Mouse (Mus musculus): ENCODE results near the gene Ccdc138. TPM values are rescaled to one million over a fixed set of nuclear protein-coding genes. Genes with fewer than 3 reads are reported as not detected.
A peak's percentile ranks its signal among the peaks of the same experiment; 100 is the strongest.
"Not testable (repeated sequence)": the region's sequence is repeated elsewhere in the genome, so short reads cannot be mapped to it uniquely, and the experiment has no call there.

Gene Ccdc138
- total RNA-seq (2021) = 1 to 10 TPM; 1.3 to 1.8 TPM

- DNase-seq = peak; percentile 95 to 96
- intact Hi-C loops (cut with DNase I) = loop anchor here (5.0 kb wide), 2 partner anchors 50 to 60 kb away; partner anchors contain the start of gene Ranbp2
Observed at GRCm38 (mm10) chr10:58497320-58498284, at the start of gene Ccdc138. Gene Ccdc138 (plus strand): TSS chr10:58497948.

GRCm38 (mm10) chr10:58451575-58451974 lies 46.2 kb upstream of the Ccdc138 start:
- no peak for DNase-seq
- intact Hi-C loops (cut with DNase I) = loop anchor here (10.0 kb wide), 1 partner anchor 157 kb away; no protein-coding TSS in a partner anchor

GRCm38 (mm10) chr10:58452185-58452584 lies 45.6 kb upstream of the Ccdc138 start:
- intact Hi-C loops (cut with DNase I) = loop anchor here (10.0 kb wide), 1 partner anchor 157 kb away; no protein-coding TSS in a partner anchor
- DNase-seq = no peak

- no peak for DNase-seq
- intact Hi-C loops (cut with DNase I) = loop anchor here (5.0 to 10.0 kb wide), 2 partner anchors 32 to 165 kb away; no protein-coding TSS in a partner anchor
Observed at GRCm38 (mm10) chr10:58459896-58460295, 37.9 kb upstream of the Ccdc138 start.

- intact Hi-C loops (cut with DNase I) = loop anchor here (5.0 kb wide), 1 partner anchor 55 kb away; no protein-coding TSS in a partner anchor
- DNase-seq = no peak
Observed at GRCm38 (mm10) chr10:58477086-58477755, 20.5 kb upstream of the Ccdc138 start.

- DNase-seq = no peak
- intact Hi-C loops (cut with DNase I) = loop anchor here (5.0 kb wide), 1 partner anchor 56 kb away; no protein-coding TSS in a partner anchor
Observed at GRCm38 (mm10) chr10:58478071-58478578, 19.6 kb upstream of the Ccdc138 start.

GRCm38 (mm10) chr10:58479954-58480490 lies 17.7 kb upstream of the Ccdc138 start:
- DNase-seq = no peak
- intact Hi-C loops (cut with DNase I) = loop anchor here (5.0 kb wide), 1 partner anchor 58 kb away; no protein-coding TSS in a partner anchor

- intact Hi-C loops (cut with DNase I) = loop anchor here (5.0 kb wide), 1 partner anchor 34 kb away; no protein-coding TSS in a partner anchor
- DNase-seq = no peak
Observed at GRCm38 (mm10) chr10:58491031-58491430, 6.7 kb upstream of the Ccdc138 start.

- DNase-seq = no peak
- intact Hi-C loops (cut with DNase I) = loop anchor here (5.0 kb wide), 2 partner anchors 48 to 62 kb away; partner anchors contain the start of gene Ranbp2
Observed at GRCm38 (mm10) chr10:58495637-58496036, 2.1 kb upstream of the Ccdc138 start.

- no peak for DNase-seq
- intact Hi-C loops (cut with DNase I) = loop anchor here (5.0 kb wide), 2 partner anchors 49 to 61 kb away; partner anchors contain the start of gene Ranbp2
Observed at GRCm38 (mm10) chr10:58496732-58497131, 1.0 kb upstream of the Ccdc138 start.

GRCm38 (mm10) chr10:58498516-58498915 lies 768 bp downstream of the Ccdc138 start:
- intact Hi-C loops (cut with DNase I) = loop anchor here (5.0 kb wide), 2 partner anchors 51 to 59 kb away; partner anchors contain the start of gene Ranbp2
- DNase-seq = peak in 1 of 2 experiments; percentile 4

GRCm38 (mm10) chr10:58529358-58529757 lies 31.6 kb downstream of the Ccdc138 start:
- intact Hi-C loops (cut with DNase I) = no loop called here
- DNase-seq = no peak

- intact Hi-C loops (cut with DNase I) = no loop called here
- DNase-seq = no peak
Observed at GRCm38 (mm10) chr10:58530896-58531790, 33.4 kb downstream of the Ccdc138 start.

- no peak for DNase-seq
- intact Hi-C loops (cut with DNase I) = no loop called here
Observed at GRCm38 (mm10) chr10:58532177-58532576, 34.4 kb downstream of the Ccdc138 start.

- intact Hi-C loops (cut with DNase I); DNase-seq: not testable (repeated sequence)
Observed at GRCm38 (mm10) chr10:58536276-58536675, 38.5 kb downstream of the Ccdc138 start.

- intact Hi-C loops (cut with DNase I) = no loop called here
- no peak for DNase-seq
Observed at GRCm38 (mm10) chr10:58540613-58541012, 42.9 kb downstream of the Ccdc138 start.

GRCm38 (mm10) chr10:58548739-58549138 lies 51.0 kb downstream of the Ccdc138 start:
- intact Hi-C loops (cut with DNase I) = no loop called here
- DNase-seq = no peak

- no peak for DNase-seq
- intact Hi-C loops (cut with DNase I) = loop anchor here (5.0 kb wide), 1 partner anchor 58 kb away; the partner anchor contains the start of gene Ccdc138
Observed at GRCm38 (mm10) chr10:58554693-58555387, 57.1 kb downstream of the Ccdc138 start.

Measured in heart, postnatal 10 days (tissue).